ENCODE assay signal across 8 mouse cellular contexts in genomic region chr10:54032316-54033092, GRCm38 (mm10). TPM values are rescaled to one million over a fixed set of nuclear protein-coding genes. Genes with fewer than 3 reads are reported as not detected.
DNase-seq lines count a peak whose midpoint lies in the region; ATAC-seq and TF ChIP-seq lines count a peak whose summit lies in the region.

No protein-coding gene starts in this region.

- peak overlapping the region; percentile 24; the same call in 1 of the 2 replicates for H3K4me2 ChIP-seq in liver, embryonic 12.5 days

- no peaks in the 10 kb centered on the region for H3K9me3 ChIP-seq in liver, embryonic 12.5 days (replicated peaks)

- H3K9ac ChIP-seq in heart, adult 2 months (ENCODE audit: low read depth, low read length), result no peak overlapping the region
- no peak overlapping the region for H3K9ac ChIP-seq in liver, embryonic 12.5 days

- ATAC-seq in liver, embryonic 12.5 days, result peak; percentile 72

- 54% methylated on average over 9 of the region's 9 CpGs for WGBS in heart, adult 2 months
- WGBS in liver, embryonic 12.5 days (ENCODE audit: insufficient replicate concordance), result 60% methylated on average over 9 of the region's 9 CpGs

- DNase-seq in thymus, postnatal 0 days (ENCODE audit: low spot score), result peak; percentile 36
- no peak for DNase-seq in thymus, adult 18-20 months
- peak; percentile 66 to 82 for DNase-seq in heart, adult 2 months
- peak; percentile 22 to 38 for DNase-seq in thymus, postnatal 36 days
- no peak for DNase-seq in natural killer cell, adult 2 months (ENCODE audit: low spot score in 2 of 2)
- DNase-seq in left cerebral cortex, adult 9 months (ENCODE audit: low spot score in 2 of 2), result no peak
- DNase-seq in frontal cortex, adult 2 months (ENCODE audit: extremely low spot score in 1 of 2, low spot score in 1 of 2), result no peak

- no peak for TF ChIP-seq CTCF in heart, adult 2 months (IDR thresholded peaks at IDR 0.05)

- TF ChIP-seq EP300 in heart, adult 2 months (IDR thresholded peaks at IDR 0.05; ENCODE audit: insufficient read depth, low read depth, low read length), result 0 out of 2 replicates have a peak, but pooled peaks have one; percentile 18

- peaks cover 4% of the 10 kb centered on the region; the same call in 1 of the 2 replicates for H3K79me2 ChIP-seq in heart, adult 2 months (replicated peaks; ENCODE audit: control insufficient read depth, insufficient read depth, low read length)

- peak overlapping the region; percentile 79 for H3K27ac ChIP-seq in heart, adult 2 months
- peak overlapping the region; percentile 66 for H3K27ac ChIP-seq in liver, embryonic 12.5 days

- H3K4me1 ChIP-seq in heart, adult 2 months (ENCODE audit: control insufficient read depth, insufficient read depth, low read length), result peaks cover 3% of the 10 kb centered on the region
- H3K4me1 ChIP-seq in liver, embryonic 12.5 days, result peaks cover 60% of the 10 kb centered on the region

- no peak overlapping the region for H3K4me3 ChIP-seq in heart, adult 2 months
- H3K4me3 ChIP-seq in liver, embryonic 12.5 days, result no peak overlapping the region

- intact Hi-C loops in heart, adult 2 months (cut with DNase I), result no loop called here

- no peak for TF ChIP-seq POLR2A in heart, adult 2 months (IDR thresholded peaks at IDR 0.05; ENCODE audit: insufficient read depth, low read depth, low read length)

- no peaks in the 10 kb centered on the region for H3K27me3 ChIP-seq in heart, adult 2 months (ENCODE audit: control insufficient read depth, insufficient read depth, low read length)
- no peaks in the 10 kb centered on the region for H3K27me3 ChIP-seq in liver, embryonic 12.5 days (replicated peaks)

- peaks cover 10% of the 10 kb centered on the region for H3K36me3 ChIP-seq in heart, adult 2 months (ENCODE audit: control insufficient read depth, insufficient read depth, low read length)
- peaks cover 23% of the 10 kb centered on the region for H3K36me3 ChIP-seq in liver, embryonic 12.5 days

RNA-seq across cellular contexts. Expression of gene Man1a, which starts 43.9 kb away (rescaled TPM):
- polyA plus RNA-seq in thymus, postnatal 0 days (2015; fragmentation: Nextera tagmentation; extraction: Ambion mirVana), result 18.6 and 21.5 TPM in 2 replicates
- 10 to 100 TPM; 40.1 to 43.2 TPM for total RNA-seq in heart, adult 2 months (2021)
- polyA plus RNA-seq in heart, adult 2 months (2012; rRNA removed), result 6.9 and 14.6 TPM in 2 replicates
- polyA plus RNA-seq in liver, embryonic 12.5 days (2016; fragmentation: Nextera tagmentation; extraction: Ambion mirVana), result 16.1 and 16.8 TPM in 2 replicates
- polyA plus RNA-seq in frontal cortex, adult 2 months (2012; rRNA removed), result 18.4 and 22.1 TPM in 2 replicates

Comparison
In these comparisons a context has a peak if more than half of its experiments do, and no peak if none do; other contexts are left out.
1. DNase-seq: peak in thymus, postnatal 0 days (single experiment), heart, adult 2 months (2 of 2) and thymus, postnatal 36 days (2 of 2); none in thymus, adult 18-20 months (0 of 2), natural killer cell, adult 2 months (0 of 2), left cerebral cortex, adult 9 months (0 of 2) and frontal cortex, adult 2 months (0 of 2).